Mouse (Mus musculus) erythroblast, embryonic 14.5 days (primary cell): ENCODE results near the gene AU018091. TPM values are rescaled to one million over a fixed set of nuclear protein-coding genes. Genes with fewer than 3 reads are reported as not detected.

Source experiments
- H3K27me3 ChIP-seq: 2 replicates; pipeline ENCODE4 v1.6.1; 2012; ENCODE audit warnings: inconsistent platforms; ENCODE audit not compliant: control insufficient read depth
- H3K36me3 ChIP-seq: 2 replicates; pipeline ENCODE4 v1.6.1; 2012; ENCODE audit warnings: mild to moderate bottlenecking, inconsistent platforms; ENCODE audit not compliant: control insufficient read depth
- H3K4me1 ChIP-seq: 2 replicates; pipeline ENCODE4 v1.6.1; 2012; ENCODE audit warnings: inconsistent platforms; ENCODE audit not compliant: control insufficient read depth
- H3K4me3 ChIP-seq: replicated peaks from 2 replicates; pipeline ENCODE3; 2012; ENCODE audit warnings: moderate library complexity, mild to moderate bottlenecking, inconsistent platforms
- H3K9me3 ChIP-seq: 2 replicates; pipeline ENCODE4 v1.6.1; 2012; ENCODE audit warnings: low read length, inconsistent platforms, mixed read lengths; ENCODE audit not compliant: control insufficient read depth
- GATA1 ChIP-seq: IDR thresholded peaks from 2 replicates; pipeline ENCODE4 v1.6.1; 2012; ENCODE audit warnings: low read length, inconsistent platforms, mixed read lengths
- TAL1 ChIP-seq: IDR thresholded peaks from 3 replicates; pipeline ENCODE4 v1.6.1; 2012; ENCODE audit warnings: low read length, inconsistent platforms, mixed read lengths
- polyA plus RNA-seq: library from polyadenylated mRNA; stranded (reverse); fragments of >175 nt; gene quantifications from 2 replicates; pipeline ENCODE4 v1.2.3, GENCODE M21; 2012

AU018091 gene
- not detected in 2 replicates for polyA plus RNA-seq

GRCm38 (mm10) chr7:3168925-3169324, at the start of gene AU018091:
Gene AU018091, minus strand, starts transcription at chr7:3169203.
- peaks cover under 1% of the 10 kb centered on the region for H3K9me3 ChIP-seq
- TF ChIP-seq TAL1 (no peak), GATA1 (no peak)

GRCm38 (mm10) chr7:3217546-3218056, 48.6 kb upstream of the AU018091 start:
- Histone ChIP-seq H3K4me1 (no peaks in the 10 kb centered on the region), H3K4me3 (no peak overlapping the region), H3K9me3 (no peaks in the 10 kb centered on the region), H3K36me3 (no peaks in the 10 kb centered on the region), H3K27me3 (peaks cover 22% of the 10 kb centered on the region)
- TF ChIP-seq TAL1 (no peak), GATA1 (no peak)

More at GRCm38 (mm10) chr7:3168925-3169324, at the start of gene AU018091:
- no peaks in the 10 kb centered on the region for H3K36me3 ChIP-seq
- no peaks in the 10 kb centered on the region for H3K27me3 ChIP-seq
- H3K4me1 ChIP-seq: no peaks in the 10 kb centered on the region
- no peak within 1 kb of the TSS for H3K4me3 ChIP-seq

- Histone ChIP-seq H3K9me3 (no peaks in the 10 kb centered on the region), H3K27me3 (peaks cover 22% of the 10 kb centered on the region), H3K4me1 (no peaks in the 10 kb centered on the region), H3K4me3 (no peak overlapping the region), H3K36me3 (no peaks in the 10 kb centered on the region)
- no peak for TF ChIP-seq GATA1
Measured at GRCm38 (mm10) chr7:3216331-3216730, 47.3 kb upstream of the AU018091 start.

GRCm38 (mm10) chr7:3213557-3213956, 44.6 kb upstream of the AU018091 start:
- no peak overlapping the region for H3K4me3 ChIP-seq
- no peaks in the 10 kb centered on the region for H3K9me3 ChIP-seq
- peaks cover 11% of the 10 kb centered on the region for H3K27me3 ChIP-seq
- H3K4me1 ChIP-seq: no peaks in the 10 kb centered on the region
- H3K36me3 ChIP-seq: no peaks in the 10 kb centered on the region
- no peak for TF ChIP-seq TAL1
- no peak for TF ChIP-seq GATA1

GRCm38 (mm10) chr7:3213156-3213555, 44.2 kb upstream of the AU018091 start:
- no peak for TF ChIP-seq TAL1
- TF ChIP-seq GATA1: no peak
- Histone ChIP-seq H3K36me3 (no peaks in the 10 kb centered on the region), H3K9me3 (no peaks in the 10 kb centered on the region), H3K4me1 (no peaks in the 10 kb centered on the region), H3K4me3 (no peak overlapping the region), H3K27me3 (peaks cover 7% of the 10 kb centered on the region)

- no peaks in the 10 kb centered on the region for H3K36me3 ChIP-seq
- TF ChIP-seq TAL1 (no peak), GATA1 (no peak)
- H3K4me1 ChIP-seq: no peaks in the 10 kb centered on the region
- H3K27me3 ChIP-seq: no peaks in the 10 kb centered on the region
- no peak overlapping the region for H3K4me3 ChIP-seq
- H3K9me3 ChIP-seq: no peaks in the 10 kb centered on the region
Measured at GRCm38 (mm10) chr7:3212002-3212790, 43.2 kb upstream of the AU018091 start.

- TF ChIP-seq GATA1: no peak
- TF ChIP-seq TAL1: no peak
- no peak overlapping the region for H3K4me3 ChIP-seq
- no peaks in the 10 kb centered on the region for H3K36me3 ChIP-seq
- no peaks in the 10 kb centered on the region for H3K4me1 ChIP-seq
- H3K27me3 ChIP-seq: no peaks in the 10 kb centered on the region
- no peaks in the 10 kb centered on the region for H3K9me3 ChIP-seq
Measured at GRCm38 (mm10) chr7:3211518-3211917, 42.5 kb upstream of the AU018091 start.

- Histone ChIP-seq H3K4me1 (no peaks in the 10 kb centered on the region), H3K27me3 (no peaks in the 10 kb centered on the region), H3K9me3 (no peaks in the 10 kb centered on the region), H3K4me3 (no peak overlapping the region), H3K36me3 (no peaks in the 10 kb centered on the region)
- TF ChIP-seq GATA1: no peak
- no peak for TF ChIP-seq TAL1
Measured at GRCm38 (mm10) chr7:3210605-3211004, 41.6 kb upstream of the AU018091 start.

GRCm38 (mm10) chr7:3206520-3206919, 37.5 kb upstream of the AU018091 start:
- H3K4me1 ChIP-seq: no peaks in the 10 kb centered on the region
- H3K27me3 ChIP-seq: no peaks in the 10 kb centered on the region
- TF ChIP-seq GATA1: no peak
- TF ChIP-seq TAL1: no peak
- H3K9me3 ChIP-seq: no peaks in the 10 kb centered on the region
- H3K4me3 ChIP-seq: no peak overlapping the region
- no peaks in the 10 kb centered on the region for H3K36me3 ChIP-seq
